In genomic region chr14:21165706-21166105, GRCm38 (mm10) we compare ENCODE assay signal across 22 mouse cellular contexts.
"Had no signal": no experiment of that assay in that cellular context is flagged by ENCODE, and none has a peak within 500 bp of the region (broad histone marks: within the 10 kb centered on the region; RNA-seq: fewer than 3 reads in every experiment).

No protein-coding gene starts in this region.

- H3K27ac ChIP-seq: kidney, postnatal 0 days; layer of hippocampus, adult 2 months; limb, embryonic 10.5 days; limb, embryonic 13.5 days; liver, embryonic 12.5 days; liver, embryonic 15.5 days; lung, embryonic 15.5 days; midbrain, embryonic 12.5 days; neural tube, embryonic 13.5 days; stomach, embryonic 15.5 days had no signal

- H3K9ac ChIP-seq: limb, embryonic 13.5 days; liver, embryonic 12.5 days; liver, embryonic 15.5 days; lung, embryonic 15.5 days; midbrain, embryonic 12.5 days; neural tube, embryonic 13.5 days; stomach, embryonic 15.5 days had no signal

- H3K36me3 ChIP-seq: limb, embryonic 10.5 days; limb, embryonic 13.5 days; liver, embryonic 12.5 days; lung, embryonic 15.5 days; midbrain, embryonic 12.5 days; neural tube, embryonic 13.5 days; stomach, embryonic 15.5 days had no signal

- H3K4me1 ChIP-seq: liver, embryonic 12.5 days; liver, embryonic 15.5 days; lung, embryonic 15.5 days; megakaryocyte, embryonic 14.5 days; neural tube, embryonic 13.5 days; stomach, embryonic 15.5 days had no signal

- H3K9me3 ChIP-seq: limb, embryonic 10.5 days; limb, embryonic 13.5 days; liver, embryonic 12.5 days; liver, embryonic 15.5 days; lung, embryonic 15.5 days; megakaryocyte, embryonic 14.5 days; midbrain, embryonic 12.5 days; neural tube, embryonic 13.5 days; stomach, embryonic 15.5 days had no signal

- DNase-seq: kidney, adult 2 months; kidney, postnatal 25 days; layer of hippocampus, adult 9-11 months; liver; lung, adult 18-20 months; lung, postnatal 10 days; lung, postnatal 36 days; retina, postnatal 1 day; right cerebral cortex, postnatal 25 days; spleen, adult 18-20 months; thymus, postnatal 25 days had no signal

- H3K4me3 ChIP-seq: layer of hippocampus, adult 2 months; limb, embryonic 10.5 days; limb, embryonic 13.5 days; liver, embryonic 12.5 days; liver, embryonic 15.5 days; lung, embryonic 15.5 days; megakaryocyte, embryonic 14.5 days; midbrain, embryonic 12.5 days; neural tube, embryonic 13.5 days; stomach, embryonic 15.5 days had no signal

- H3K27me3 ChIP-seq: limb, embryonic 13.5 days; liver, embryonic 12.5 days; liver, embryonic 15.5 days; lung, embryonic 15.5 days; megakaryocyte, embryonic 14.5 days; midbrain, embryonic 12.5 days; neural tube, embryonic 13.5 days; stomach, embryonic 15.5 days had no signal

- H3K4me2 ChIP-seq: limb, embryonic 13.5 days; liver, embryonic 12.5 days; liver, embryonic 15.5 days; lung, embryonic 15.5 days; midbrain, embryonic 12.5 days; neural tube, embryonic 13.5 days; stomach, embryonic 15.5 days had no signal

- ATAC-seq: liver, embryonic 12.5 days had no signal
